Mouse (Mus musculus) embryonic facial prominence, embryonic 15.5 days (tissue): ENCODE data around the gene Pim1. TPM values are rescaled to one million over a fixed set of nuclear protein-coding genes. Genes with fewer than 3 reads are reported as not detected.
"Not testable (repeated sequence)": the region's sequence is repeated elsewhere in the genome, so short reads cannot be mapped to it uniquely, and the experiment has no call there.

Experiments used
- ATAC-seq: fragments of 200-750 bp; cut with Nextera tagmentation; 2 replicates; pipeline ENCODE4 v1.8.0; 2017; ENCODE audit warnings: low read depth, moderate TSS enrichment; ENCODE audit not compliant: insufficient number of reproducible peaks, low FRiP score, low TSS enrichment
- H3K27ac ChIP-seq: fragments of 300-500 bp; sonication (generic); replicated peaks from 2 replicates; pipeline ENCODE4 v1.5.1; 2015; ENCODE audit warnings: mild to moderate bottlenecking, inconsistent platforms
- H3K27me3 ChIP-seq: fragments of 300-500 bp; sonication (generic); 2 replicates; pipeline ENCODE4 v1.6.1; 2015; ENCODE audit warnings: inconsistent platforms
- H3K36me3 ChIP-seq: fragments of 300-500 bp; sonication (generic); 2 replicates; pipeline ENCODE4 v1.6.1; 2015; ENCODE audit warnings: mild to moderate bottlenecking, inconsistent platforms
- H3K4me1 ChIP-seq: fragments of 300-500 bp; sonication (generic); 2 replicates; pipeline ENCODE4 v1.6.1; 2015; ENCODE audit warnings: inconsistent platforms
- H3K4me2 ChIP-seq: fragments of 300-500 bp; sonication (generic); replicated peaks from 2 replicates; pipeline ENCODE4 v1.6.1; 2015; ENCODE audit warnings: mild to moderate bottlenecking, inconsistent platforms
- H3K4me3 ChIP-seq: fragments of 300-500 bp; sonication (generic); replicated peaks from 2 replicates; pipeline ENCODE4 v1.5.1; 2015; ENCODE audit warnings: mild to moderate bottlenecking, inconsistent platforms
- H3K9ac ChIP-seq: fragments of 300-500 bp; sonication (generic); 2 replicates; pipeline ENCODE4 v1.6.1; 2015; ENCODE audit warnings: inconsistent platforms
- H3K9me3 ChIP-seq: fragments of 300-500 bp; sonication (generic); replicated peaks from 2 replicates; pipeline ENCODE4 v1.6.1; 2016; ENCODE audit warnings: inconsistent platforms
- WGBS: fragments of 180-500 bp; shearing (Covaris S2); methylation state at CpG from one replicate; pipeline ENCODE4 v1.1.7; 2015; 5-methylcytosine and 5-hydroxymethylcytosine counted together
- polyA plus RNA-seq: library from polyadenylated mRNA; unstranded; fragments of >200 nt; fragmentation: Nextera tagmentation; extraction: Ambion mirVana; gene quantifications from 2 replicates; pipeline ENCODE4 v1.2.1, GENCODE M21; 2015

Pim1 gene
- polyA plus RNA-seq: 17.8 and 20.0 TPM in 2 replicates

GRCm38 (mm10) chr17:29490713-29491581, at the start of gene Pim1:
Pim1 (plus strand) TSS chr17:29490753.
- no peaks in the 10 kb centered on the region for H3K9me3 ChIP-seq
- under 1% methylated on average over 96 of the region's 99 CpGs for WGBS
- H3K27ac ChIP-seq: peak within 1 kb of the TSS; percentile 93
- H3K4me1 ChIP-seq: peaks cover 21% of the 10 kb centered on the region
- peak; percentile 3 for ATAC-seq
- H3K27me3 ChIP-seq: no peaks in the 10 kb centered on the region
- peaks cover 13% of the 10 kb centered on the region for H3K36me3 ChIP-seq
- peak within 1 kb of the TSS; percentile 85 for H3K4me3 ChIP-seq
- H3K9ac ChIP-seq: peak within 1 kb of the TSS; percentile 81
- H3K4me2 ChIP-seq: peak within 1 kb of the TSS; percentile 90

GRCm38 (mm10) chr17:29441562-29441961, 49.0 kb upstream of the Pim1 start:
- H3K27ac ChIP-seq: no peak overlapping the region
- 75% methylated on average over 4 of the region's 4 CpGs for WGBS
- no peak for ATAC-seq

GRCm38 (mm10) chr17:29442131-29442557, 48.4 kb upstream of the Pim1 start:
- 53% methylated on average over 7 of the region's 7 CpGs for WGBS
- Histone ChIP-seq H3K9ac (no peak overlapping the region), H3K36me3 (no peaks in the 10 kb centered on the region), H3K27ac (no peak overlapping the region), H3K9me3 (no peaks in the 10 kb centered on the region), H3K27me3 (no peaks in the 10 kb centered on the region), H3K4me1 (peaks cover 24% of the 10 kb centered on the region), H3K4me2 (no peak overlapping the region), H3K4me3 (no peak overlapping the region)
- no peak for ATAC-seq

More at GRCm38 (mm10) chr17:29441562-29441961, 49.0 kb upstream of the Pim1 start:
- H3K4me2 ChIP-seq: no peak overlapping the region
- H3K9ac ChIP-seq: no peak overlapping the region
- peaks cover 29% of the 10 kb centered on the region for H3K4me1 ChIP-seq
- H3K27me3 ChIP-seq: no peaks in the 10 kb centered on the region
- no peak overlapping the region for H3K4me3 ChIP-seq
- H3K9me3 ChIP-seq: no peaks in the 10 kb centered on the region
- no peaks in the 10 kb centered on the region for H3K36me3 ChIP-seq

GRCm38 (mm10) chr17:29443724-29444123, 46.8 kb upstream of the Pim1 start:
- 73% methylated on average over 4 of the region's 4 CpGs for WGBS
- Histone ChIP-seq H3K27me3 (no peaks in the 10 kb centered on the region), H3K4me1 (peaks cover 8% of the 10 kb centered on the region; the same call in 1 of the 2 replicates), H3K36me3 (no peaks in the 10 kb centered on the region), H3K27ac (no peak overlapping the region), H3K4me2 (no peak overlapping the region), H3K9me3 (no peaks in the 10 kb centered on the region), H3K4me3 (no peak overlapping the region), H3K9ac (no peak overlapping the region)
- ATAC-seq: no peak

GRCm38 (mm10) chr17:29445072-29445471, 45.5 kb upstream of the Pim1 start:
- Histone ChIP-seq H3K4me1 (0 out of 2 replicates have a peak, but pooled peaks cover 7% of the 10 kb centered on the region), H3K36me3 (no peaks in the 10 kb centered on the region), H3K9me3 (no peaks in the 10 kb centered on the region), H3K4me3 (no peak overlapping the region), H3K4me2 (no peak overlapping the region), H3K9ac (no peak overlapping the region), H3K27me3 (no peaks in the 10 kb centered on the region), H3K27ac (0 out of 2 replicates have a peak overlapping the region, but pooled peaks have one; percentile 0)
- 21% methylated on average over 8 of the region's 8 CpGs for WGBS
- ATAC-seq: no peak

- Histone ChIP-seq H3K9me3 (no peaks in the 10 kb centered on the region), H3K9ac (no peak overlapping the region), H3K27me3 (no peaks in the 10 kb centered on the region), H3K36me3 (no peaks in the 10 kb centered on the region), H3K4me2 (no peak overlapping the region), H3K4me1 (peaks cover 18% of the 10 kb centered on the region), H3K27ac (no peak overlapping the region), H3K4me3 (no peak overlapping the region)
- no peak for ATAC-seq
- WGBS: 54% methylated on average over 3 of the region's 3 CpGs
These were observed 43.2 kb upstream of the Pim1 start for GRCm38 (mm10) chr17:29447323-29447722.

GRCm38 (mm10) chr17:29448055-29448454, 42.5 kb upstream of the Pim1 start:
- WGBS: 46% methylated on average over 8 of the region's 8 CpGs
- Histone ChIP-seq H3K27me3 (no peaks in the 10 kb centered on the region), H3K4me1 (peaks cover 18% of the 10 kb centered on the region), H3K4me3 (no peak overlapping the region), H3K9me3 (no peaks in the 10 kb centered on the region), H3K9ac (no peak overlapping the region), H3K27ac (no peak overlapping the region), H3K4me2 (no peak overlapping the region), H3K36me3 (no peaks in the 10 kb centered on the region)
- no peak for ATAC-seq

- H3K4me1 ChIP-seq: peaks cover 18% of the 10 kb centered on the region
- H3K4me2 ChIP-seq: no peak overlapping the region
- no peak overlapping the region for H3K9ac ChIP-seq
- H3K27ac ChIP-seq: no peak overlapping the region
- H3K4me3 ChIP-seq: no peak overlapping the region
- no peaks in the 10 kb centered on the region for H3K27me3 ChIP-seq
- no peaks in the 10 kb centered on the region for H3K36me3 ChIP-seq
- no peaks in the 10 kb centered on the region for H3K9me3 ChIP-seq
- 62% methylated on average over 2 of the region's 2 CpGs for WGBS
- no peak for ATAC-seq
These were observed 42.0 kb upstream of the Pim1 start for GRCm38 (mm10) chr17:29448561-29448960.

GRCm38 (mm10) chr17:29450899-29451840, 39.4 kb upstream of the Pim1 start:
- Histone ChIP-seq H3K27me3 (no peaks in the 10 kb centered on the region), H3K4me1 (peaks cover 11% of the 10 kb centered on the region), H3K27ac (peak overlapping the region; percentile 29; the same call in 1 of the 2 replicates), H3K4me2 (peak overlapping the region; percentile 38), H3K4me3 (peak overlapping the region; percentile 16; the same call in 1 of the 2 replicates), H3K9me3 (no peaks in the 10 kb centered on the region), H3K9ac (no peak overlapping the region), H3K36me3 (no peaks in the 10 kb centered on the region)
- 0 out of 2 replicates have a peak, but pooled peaks have one; percentile 13 for ATAC-seq
- WGBS: 9% methylated on average over 34 of the region's 34 CpGs

- Histone ChIP-seq H3K4me2 (peak overlapping the region; percentile 38; the same call in 1 of the 2 replicates), H3K9ac (no peak overlapping the region), H3K4me3 (no peak overlapping the region), H3K27me3 (no peaks in the 10 kb centered on the region), H3K36me3 (no peaks in the 10 kb centered on the region), H3K27ac (no peak overlapping the region; the same call in 1 of the 2 replicates), H3K4me1 (peaks cover 11% of the 10 kb centered on the region), H3K9me3 (no peaks in the 10 kb centered on the region)
- WGBS: 32% methylated on average over 8 of the region's 8 CpGs
- no peak for ATAC-seq
These were observed 38.7 kb upstream of the Pim1 start for GRCm38 (mm10) chr17:29451841-29452210.

- ATAC-seq, H3K4me3 ChIP-seq, H3K9me3 ChIP-seq, H3K27me3 ChIP-seq, H3K27ac ChIP-seq, H3K4me2 ChIP-seq, H3K9ac ChIP-seq, H3K36me3 ChIP-seq: not testable (repeated sequence)
- peaks cover 27% of the 10 kb centered on the region for H3K4me1 ChIP-seq
- WGBS: 81% methylated on average over 3 of the region's 3 CpGs
These were observed 36.4 kb upstream of the Pim1 start for GRCm38 (mm10) chr17:29454119-29454518.
